Mouse (Mus musculus) MEL (cell line): ENCODE measurements around the gene 2010109A12Rik. TPM values are rescaled to one million over a fixed set of nuclear protein-coding genes. Genes with fewer than 3 reads are reported as not detected.

Experiments used
- DNase-seq: peaks from one replicate; pipeline ENCODE4 v3.0.0; 2011; ENCODE audit warnings: low read depth, low spot score
- H3K27ac ChIP-seq: 2 replicates; pipeline ENCODE4 v1.5.1; 2012; ENCODE audit warnings: low read depth, mild to moderate bottlenecking, control low read depth, low read length, moderate library complexity; ENCODE audit not compliant: control insufficient read depth
- H3K27me3 ChIP-seq, 2 experiments: fragments of 150-350 bp in 1 of 2; sonication (generic) in 1 of 2; 2 replicates each; pipeline ENCODE4 v1.6.1; 2012; ENCODE audit warnings: low read length in 2 of 2, mild to moderate bottlenecking in 2 of 2, improper control_type of control experiment in 1 of 2, moderate library complexity in 1 of 2; ENCODE audit not compliant: insufficient read depth in 2 of 2, control insufficient read depth in 1 of 2
- H3K36me3 ChIP-seq, 2 experiments: 2 replicates each; pipeline ENCODE4 v1.6.1; 2012 to 2014; ENCODE audit warnings: low read length in 2 of 2, improper control_type of control experiment in 1 of 2, inconsistent platforms in 1 of 2, mild to moderate bottlenecking in 1 of 2; ENCODE audit not compliant: insufficient read depth in 2 of 2, control insufficient read depth in 1 of 2
- H3K4me1 ChIP-seq, 2 experiments: fragments of 150-350 bp in 1 of 2; sonication (generic) in 1 of 2; 2 replicates each; pipeline ENCODE4 v1.6.1; 2012; ENCODE audit warnings: low read length in 2 of 2, improper control_type of control experiment in 1 of 2, mild to moderate bottlenecking in 1 of 2; ENCODE audit not compliant: insufficient read depth in 2 of 2, control insufficient read depth in 1 of 2
- H3K4me3 ChIP-seq, 2 experiments: fragments of 150-350 bp in 1 of 2; sonication (generic) in 1 of 2; 2 replicates each; pipeline ENCODE4 v1.5.1; 2012; ENCODE audit warnings: low read depth in 2 of 2, low read length in 2 of 2, mild to moderate bottlenecking in 2 of 2, moderate library complexity in 2 of 2, control low read depth in 1 of 2, improper control_type of control experiment in 1 of 2; ENCODE audit not compliant: control insufficient read depth in 1 of 2, insufficient read depth in 1 of 2
- H3K79me2 ChIP-seq: 2 replicates; pipeline ENCODE4 v1.6.1; 2012; ENCODE audit warnings: mild to moderate bottlenecking, low read length, moderate library complexity; ENCODE audit not compliant: control insufficient read depth, poor library complexity, insufficient read depth
- H3K9ac ChIP-seq: 2 replicates; pipeline ENCODE4 v1.6.1; 2012; ENCODE audit warnings: low read depth, mild to moderate bottlenecking, control low read depth, low read length, moderate library complexity; ENCODE audit not compliant: control insufficient read depth, poor library complexity, severe bottlenecking
- H3K9me3 ChIP-seq: fragments of 150-350 bp; sonication (generic); replicated peaks from 2 replicates; pipeline ENCODE4 v1.6.1; 2012; ENCODE audit warnings: mild to moderate bottlenecking, low read length, improper control_type of control experiment, moderate library complexity; ENCODE audit not compliant: insufficient read depth
- CHD1 ChIP-seq: IDR thresholded peaks from 2 replicates; pipeline ENCODE4 v1.6.1; 2012; ENCODE audit warnings: low read depth, mild to moderate bottlenecking, inconsistent platforms, low read length, improper control_type of control experiment
- CHD2 ChIP-seq: IDR thresholded peaks from 2 replicates; pipeline ENCODE4 v1.6.1; 2011; ENCODE audit warnings: low read length, improper control_type of control experiment
- ELF1 ChIP-seq: IDR thresholded peaks from 2 replicates; pipeline ENCODE4 v1.6.1; 2014; ENCODE audit warnings: low read depth, mild to moderate bottlenecking, inconsistent platforms, low read length, improper control_type of control experiment, moderate library complexity
- EP300 ChIP-seq, 2 experiments: IDR thresholded peaks; 2 replicates each; pipeline ENCODE4 v1.6.1; 2011; ENCODE audit warnings: improper control_type of control experiment in 2 of 2, low read length in 2 of 2, low read depth in 1 of 2, mild to moderate bottlenecking in 1 of 2
- GABPA ChIP-seq: IDR thresholded peaks from 2 replicates; pipeline ENCODE4 v1.6.1; 2012; ENCODE audit warnings: low read depth, mild to moderate bottlenecking, inconsistent platforms, low read length, improper control_type of control experiment, moderate library complexity
- JUND ChIP-seq: IDR thresholded peaks from 2 replicates; pipeline ENCODE4 v1.6.1; 2011; ENCODE audit warnings: low read depth, mild to moderate bottlenecking, improper control_type of control experiment, low read length
- MAFK ChIP-seq: IDR thresholded peaks from 2 replicates; pipeline ENCODE4 v1.6.1; 2011; ENCODE audit warnings: low read depth, mild to moderate bottlenecking, low read length, improper control_type of control experiment, borderline replicate concordance
- MAZ ChIP-seq: IDR thresholded peaks from 2 replicates; pipeline ENCODE4 v1.6.1; 2012; ENCODE audit warnings: low read depth, mild to moderate bottlenecking, inconsistent platforms, low read length, improper control_type of control experiment
- MEF2A ChIP-seq: IDR thresholded peaks from 2 replicates; pipeline ENCODE4 v1.6.1; 2014; ENCODE audit warnings: low read depth, mild to moderate bottlenecking, inconsistent platforms, low read length, improper control_type of control experiment; ENCODE audit not compliant: poor library complexity, insufficient replicate concordance, severe bottlenecking; ENCODE audit errors: extremely low read depth
- MXI1 ChIP-seq: IDR thresholded peaks from 2 replicates; pipeline ENCODE4 v1.6.1; 2011; ENCODE audit warnings: mild to moderate bottlenecking, low read depth, low read length, improper control_type of control experiment
- MYB ChIP-seq: IDR thresholded peaks from 2 replicates; pipeline ENCODE4 v1.6.1; 2011; ENCODE audit warnings: mild to moderate bottlenecking, low read depth, low read length, improper control_type of control experiment
- NELFE ChIP-seq: IDR thresholded peaks from 2 replicates; pipeline ENCODE4 v1.6.1; 2011; ENCODE audit warnings: low read depth, low read length, improper control_type of control experiment
- NRF1 ChIP-seq: IDR thresholded peaks from 2 replicates; pipeline ENCODE4 v1.6.1; 2014; ENCODE audit warnings: low read depth, mild to moderate bottlenecking, inconsistent platforms, low read length, improper control_type of control experiment, moderate library complexity; ENCODE audit not compliant: poor library complexity, insufficient read depth, severe bottlenecking
- POLR2A ChIP-seq, 2 experiments: IDR thresholded peaks; 2 replicates each; pipeline ENCODE4 v1.6.1; 2011 to 2012; ENCODE audit warnings: low read length in 2 of 2, mild to moderate bottlenecking in 2 of 2, control low read depth in 1 of 2, improper control_type of control experiment in 1 of 2, low read depth in 1 of 2, moderate library complexity in 1 of 2; ENCODE audit not compliant: control insufficient read depth in 1 of 2, insufficient read depth in 1 of 2, poor library complexity in 1 of 2
- POLR2AphosphoS5 ChIP-seq: IDR thresholded peaks from 2 replicates; pipeline ENCODE4 v1.6.1; 2012; ENCODE audit warnings: low read depth, borderline replicate concordance, mild to moderate bottlenecking, inconsistent platforms, low read length, moderate library complexity, mixed read lengths
- RCOR1 ChIP-seq: IDR thresholded peaks from 2 replicates; pipeline ENCODE4 v1.6.1; 2012; ENCODE audit warnings: low read depth, mild to moderate bottlenecking, inconsistent platforms, low read length, improper control_type of control experiment
- SIN3A ChIP-seq: IDR thresholded peaks from 2 replicates; pipeline ENCODE4 v1.6.1; 2012; ENCODE audit warnings: low read length, improper control_type of control experiment, inconsistent platforms
- SMC3 ChIP-seq: IDR thresholded peaks from 2 replicates; pipeline ENCODE4 v1.6.1; 2011; ENCODE audit warnings: low read depth, low read length, improper control_type of control experiment
- TAL1 ChIP-seq: IDR thresholded peaks from 2 replicates; pipeline ENCODE4 v1.6.1; 2012; ENCODE audit warnings: mild to moderate bottlenecking, inconsistent platforms, low read length, moderate library complexity, mixed read lengths
- TCF12 ChIP-seq: IDR thresholded peaks from 2 replicates; pipeline ENCODE4 v1.6.1; 2014; ENCODE audit warnings: low read depth, mild to moderate bottlenecking, inconsistent platforms, low read length, improper control_type of control experiment, moderate library complexity
- USF2 ChIP-seq, 2 experiments: IDR thresholded peaks; 2 replicates each; pipeline ENCODE4 v1.6.1; 2011 to 2012; ENCODE audit warnings: improper control_type of control experiment in 2 of 2, low read length in 2 of 2, borderline replicate concordance in 1 of 2, inconsistent platforms in 1 of 2, low read depth in 1 of 2, mild to moderate bottlenecking in 1 of 2; ENCODE audit not compliant: insufficient read depth in 1 of 2
- ZC3H11A ChIP-seq: IDR thresholded peaks from 2 replicates; pipeline ENCODE4 v1.6.1; 2012; ENCODE audit warnings: low read depth, mild to moderate bottlenecking, inconsistent platforms, low read length, improper control_type of control experiment
- ZKSCAN1 ChIP-seq: IDR thresholded peaks from 2 replicates; pipeline ENCODE4 v1.6.1; 2012; ENCODE audit warnings: low read depth, mild to moderate bottlenecking, inconsistent platforms, low read length, improper control_type of control experiment, moderate library complexity
- ZMIZ1 ChIP-seq: IDR thresholded peaks from 2 replicates; pipeline ENCODE4 v1.6.1; 2012; ENCODE audit warnings: low read depth, mild to moderate bottlenecking, inconsistent platforms, low read length, improper control_type of control experiment, moderate library complexity
- polyA plus RNA-seq, 2 experiments: library from polyadenylated mRNA; stranded (reverse) in 1 of 2; unstranded in 1 of 2; fragments of >175 nt in 1 of 2; fragments of >200 nt in 1 of 2; gene quantifications; 2 replicates each; pipeline versions ENCODE4 v1.2.1 to v1.2.4; 2012; ENCODE audit warnings: low replicate concordance in 2 of 2, low read depth in 1 of 2; ENCODE audit not compliant: insufficient read length in 2 of 2, insufficient read depth in 1 of 2, missing spikeins in 1 of 2
- total RNA-seq: library from RNA; depleted of rRNA; stranded (reverse); fragments of 300-350 nt; gene quantifications from 2 replicates; pipeline ENCODE4 v1.2.3, GENCODE M21; 2012

2010109A12Rik gene
- total and polyA plus RNA-seq, 3 experiments: 0.21 to 0.23 TPM; not detected in 1

GRCm38 (mm10) chr5:93234605-93235004 lies 28.3 kb downstream of the 2010109A12Rik start:
- peaks cover 0 to 9% of the 10 kb centered on the region in 2 experiments; a peak in 2 of 4 replicates for H3K4me1 ChIP-seq

DNA sequence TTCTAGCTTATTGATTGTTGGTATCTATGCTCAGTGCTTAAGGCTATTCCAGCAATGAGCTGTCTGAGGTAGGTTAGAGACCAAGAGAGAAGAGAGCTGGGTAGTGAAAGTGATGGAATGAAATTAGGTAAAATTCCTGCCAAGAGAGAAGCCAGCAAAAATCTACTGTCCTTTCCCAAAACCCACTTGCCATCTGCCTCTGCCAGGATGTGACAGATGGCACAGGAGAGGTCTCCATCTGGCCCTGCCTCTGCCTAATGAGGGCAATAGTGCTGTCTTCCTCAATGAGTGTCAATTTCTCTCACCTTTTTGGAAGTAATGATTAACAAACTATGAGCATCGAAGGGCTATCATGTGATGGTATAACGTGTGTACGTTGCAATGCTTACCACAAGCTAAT lies 29.6 kb downstream of the 2010109A12Rik start:
- no peak for DNase-seq
- TF ChIP-seq ZMIZ1 (no peak), ZKSCAN1 (no peak), GABPA (no peak), MXI1 (no peak), USF2 (IDR thresholded peaks at IDR 0.05; ENCODE audit: borderline replicate concordance in 1 of 2, insufficient read depth in 1 of 2, low read depth in 1 of 2, low read length in 2 of 2) (no peak), NRF1 (no peak), EP300 (IDR thresholded peaks at IDR 0.05; ENCODE audit: low read depth in 1 of 2, low read length in 2 of 2) (no peak), POLR2A (IDR thresholded peaks at IDR 0.05; ENCODE audit: control insufficient read depth in 1 of 2, insufficient read depth in 1 of 2, low read depth in 1 of 2, low read length in 2 of 2, poor library complexity in 1 of 2) (no peak), MEF2A (no peak), MAZ (no peak), SMC3 (no peak), CHD2 (no peak), TCF12 (no peak), TAL1 (no peak), CHD1 (no peak), SIN3A (no peak), NELFE (no peak), ZC3H11A (no peak), ELF1 (no peak), MAFK (no peak)
- Histone ChIP-seq H3K4me3 (no peak overlapping the region), H3K9me3 (no peaks in the 10 kb centered on the region), H3K4me1 (peaks cover 6 to 15% of the 10 kb centered on the region in 2 experiments; a peak in 3 of 4 replicates), H3K79me2 (no peaks in the 10 kb centered on the region), H3K36me3 (peaks cover 0 to 19% of the 10 kb centered on the region in 2 experiments; a peak in 2 of 4 replicates), H3K9ac (no peak overlapping the region), H3K27ac (no peak overlapping the region), H3K27me3 (no peaks in the 10 kb centered on the region)

More at GRCm38 (mm10) chr5:93234605-93235004, 28.3 kb downstream of the 2010109A12Rik start:
- Histone ChIP-seq H3K27me3 (no peaks in the 10 kb centered on the region), H3K9me3 (no peaks in the 10 kb centered on the region), H3K27ac (no peak overlapping the region), H3K36me3 (peaks cover 0 to 11% of the 10 kb centered on the region in 2 experiments; a peak in 2 of 4 replicates), H3K4me3 (no peak overlapping the region), H3K9ac (no peak overlapping the region), H3K79me2 (no peaks in the 10 kb centered on the region)
- no peak for TF ChIP-seq MAFK
- no peak for TF ChIP-seq JUND
- TF ChIP-seq RCOR1: no peak
- no peak for TF ChIP-seq USF2 (IDR thresholded peaks at IDR 0.05; ENCODE audit: borderline replicate concordance in 1 of 2, insufficient read depth in 1 of 2, low read depth in 1 of 2, low read length in 2 of 2)
- TF ChIP-seq ZKSCAN1: no peak
- TF ChIP-seq POLR2AphosphoS5: no peak
- no peak for TF ChIP-seq MYB
- no peak for TF ChIP-seq CHD2
- no peak for TF ChIP-seq NELFE
- DNase-seq: no peak
